Mouse (Mus musculus) lung, adult 18-20 months (tissue): ENCODE measurements around the gene Fam57b.

Source experiments
- DNase-seq, 2 experiments: peaks; one replicate each; pipeline ENCODE4 v3.0.0; 2022; ENCODE audit warnings: mixed read lengths in 2 of 2

Fam57b gene

GRCm38 (mm10) chr7:126799468-126800268 is 2.2 kb downstream of the Fam57b start:
- DNase-seq = no peak

DNA sequence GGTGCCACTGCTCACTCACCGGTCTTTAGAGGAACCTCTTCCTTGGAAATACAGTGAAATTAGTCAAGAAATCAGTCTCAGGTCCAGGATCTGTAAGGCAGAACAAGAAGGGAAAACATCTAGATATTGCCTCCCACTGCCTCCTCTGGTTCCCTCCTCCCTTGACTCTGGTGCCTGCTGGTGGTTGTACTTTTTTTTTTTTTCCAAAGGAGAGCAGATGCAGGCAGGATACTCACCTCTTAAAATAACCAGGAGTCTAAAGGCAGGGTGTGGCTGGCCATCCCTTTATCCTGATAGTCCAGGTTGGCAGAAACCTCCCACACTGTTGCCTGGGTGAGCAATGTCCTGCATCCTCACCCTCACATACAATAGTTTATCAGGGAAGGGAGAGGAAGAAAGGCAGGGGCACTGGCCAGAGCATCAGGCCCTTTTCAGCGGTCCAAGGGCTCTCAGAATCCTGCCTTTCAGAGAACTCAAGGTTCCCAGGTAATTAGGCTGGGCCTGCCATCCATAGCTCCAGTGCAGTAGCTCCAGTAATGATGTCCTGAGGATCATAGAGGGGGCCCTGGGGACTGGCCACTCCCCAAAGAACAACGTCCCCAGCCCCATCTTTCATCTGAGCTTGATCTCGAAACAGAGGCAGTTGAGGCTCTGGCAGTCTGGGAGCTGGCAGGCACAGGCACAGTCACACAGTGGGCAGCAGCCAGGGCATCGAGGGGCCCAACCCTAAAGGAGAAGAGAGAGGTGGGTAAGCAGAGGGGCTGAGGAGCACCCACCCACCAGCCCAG is 3.0 kb downstream of the Fam57b start:
- DNase-seq = no peak

DNA sequence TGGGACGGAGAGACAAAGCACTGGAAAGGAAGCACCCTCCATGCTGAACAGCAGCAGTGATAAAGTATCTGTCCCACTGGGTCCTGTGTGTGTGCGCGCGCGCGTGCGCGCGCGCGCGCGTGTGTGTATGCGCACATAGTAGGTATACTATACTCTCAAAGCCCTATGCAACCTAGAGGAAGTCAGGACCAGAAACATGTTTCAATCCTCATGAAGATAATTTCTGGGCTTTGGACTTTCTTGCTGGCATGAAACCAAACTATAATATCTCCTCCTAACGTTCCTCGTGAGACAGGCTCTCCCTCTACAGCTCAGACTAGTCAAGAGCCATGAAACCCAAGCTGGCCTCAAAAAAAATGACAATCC is 3.6 kb downstream of the Fam57b start:
- DNase-seq = no peak

DNA sequence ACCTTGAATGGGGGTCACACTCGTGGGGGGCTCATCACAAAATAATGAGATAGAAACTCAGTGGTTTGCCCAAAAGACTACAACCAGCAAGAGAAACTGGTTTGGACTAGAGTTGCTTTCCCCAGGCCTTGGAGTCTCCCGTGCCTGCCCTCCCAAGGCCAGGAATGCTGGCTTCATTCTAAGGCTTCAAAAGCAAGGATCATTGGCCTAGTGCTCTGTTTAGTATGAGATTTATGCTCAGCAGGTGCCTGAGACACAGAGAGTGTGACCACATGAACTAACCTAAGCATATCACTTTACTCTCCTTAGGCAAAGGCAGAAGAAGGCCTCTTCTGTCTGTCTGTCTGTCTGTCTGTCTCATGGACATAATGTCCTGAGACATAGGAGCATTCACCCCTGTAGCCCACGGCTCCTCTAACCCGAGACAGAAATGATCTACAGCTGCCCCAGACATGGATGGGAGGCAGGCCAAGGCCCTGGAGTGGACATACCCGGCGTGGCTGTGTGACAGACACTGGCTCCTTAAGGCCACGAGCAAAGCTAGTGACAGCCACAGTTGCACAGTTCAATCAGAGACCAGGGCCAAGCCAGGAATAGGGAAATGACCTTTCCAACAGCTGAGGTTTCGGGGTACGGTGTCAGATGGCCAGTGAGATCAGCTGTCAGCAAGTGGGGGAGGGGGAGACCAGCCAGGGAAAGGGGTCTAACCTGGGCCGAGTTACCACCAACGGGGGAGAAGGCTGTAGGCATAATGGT is 4.8 kb downstream of the Fam57b start:
- DNase-seq = no peak

DNA sequence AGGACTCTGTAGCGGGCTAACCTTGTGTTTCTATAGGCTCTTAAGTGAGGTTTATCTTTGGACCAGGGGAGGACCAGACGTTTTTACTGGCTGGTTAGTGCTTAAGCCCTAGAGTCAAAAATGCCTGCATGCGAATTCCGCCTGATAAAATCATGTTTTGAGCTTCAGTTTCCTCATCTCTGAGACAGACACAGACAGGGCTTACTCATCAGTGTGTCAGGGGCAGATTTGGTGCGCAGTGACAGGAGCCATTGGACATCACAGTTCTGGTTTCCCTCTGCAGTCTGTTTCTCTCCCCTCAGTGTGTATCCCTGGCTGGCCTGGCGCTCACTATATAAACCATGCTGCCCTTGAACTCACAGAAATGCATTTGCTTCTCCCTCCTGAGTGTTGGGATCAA is 5.7 kb downstream of the Fam57b start:
- no peak for DNase-seq

GRCm38 (mm10) chr7:126803751-126804150 is 6.3 kb downstream of the Fam57b start:
- DNase-seq = no peak

GRCm38 (mm10) chr7:126806956-126807355 is 9.5 kb downstream of the Fam57b start:
- DNase-seq = peak; percentile 82 to 88

DNA sequence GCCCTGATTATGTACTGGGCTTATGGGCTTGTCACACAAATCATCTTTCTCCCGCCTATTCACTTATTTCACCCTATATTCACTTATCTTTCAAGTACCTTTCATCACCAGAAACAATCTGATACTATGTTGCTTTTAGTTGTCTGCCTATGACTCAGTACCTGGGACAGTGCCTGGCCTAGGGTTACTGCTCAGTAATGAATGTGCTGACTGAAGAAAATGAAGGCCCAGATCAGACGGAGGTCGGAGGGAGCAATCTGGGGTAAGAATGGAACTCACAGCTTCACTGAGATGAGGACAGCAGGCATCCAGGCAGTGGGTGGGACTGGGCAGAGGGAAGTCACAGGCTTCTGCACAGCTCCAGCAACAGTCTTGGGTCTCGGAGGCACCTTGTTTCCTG is 9.9 kb downstream of the Fam57b start:
- no peak for DNase-seq

DNA sequence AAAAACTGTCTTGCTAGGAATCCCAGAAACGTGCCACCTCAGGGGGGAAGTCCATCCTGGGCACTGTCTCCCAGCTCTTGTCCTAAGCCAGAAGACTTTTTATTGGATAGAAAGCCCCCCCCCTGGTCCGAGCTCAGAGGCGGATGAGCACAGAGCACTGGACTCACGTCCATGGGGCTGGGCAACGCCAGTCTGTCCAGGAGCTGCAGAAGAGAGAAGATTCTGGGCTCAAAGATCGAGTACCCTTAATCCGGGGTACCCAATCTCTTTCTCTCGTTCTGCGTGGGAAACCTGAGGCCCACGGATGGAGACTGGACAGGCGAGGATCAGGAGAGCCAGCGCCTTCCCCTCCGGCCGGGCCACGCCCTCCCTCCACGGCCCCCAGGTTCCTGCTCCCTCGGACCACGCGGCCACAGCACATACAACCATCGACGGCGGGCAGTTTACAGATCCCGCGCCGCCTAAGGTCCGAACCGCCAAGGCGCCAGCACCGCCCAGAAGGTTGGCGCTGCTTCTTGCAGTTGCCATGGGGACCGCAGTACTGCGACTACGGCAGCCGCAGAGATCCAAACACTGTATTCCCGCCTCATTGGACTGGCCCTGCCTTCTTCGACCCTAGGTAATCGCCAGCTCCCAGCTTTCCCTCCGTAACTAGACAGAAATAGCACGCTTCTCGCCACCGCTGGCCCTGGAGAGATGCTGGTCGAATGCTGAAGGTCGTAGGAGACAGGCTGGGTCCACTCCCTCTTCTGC is 11.4 kb downstream of the Fam57b start:
- peak; percentile 89 to 91 for DNase-seq

DNA sequence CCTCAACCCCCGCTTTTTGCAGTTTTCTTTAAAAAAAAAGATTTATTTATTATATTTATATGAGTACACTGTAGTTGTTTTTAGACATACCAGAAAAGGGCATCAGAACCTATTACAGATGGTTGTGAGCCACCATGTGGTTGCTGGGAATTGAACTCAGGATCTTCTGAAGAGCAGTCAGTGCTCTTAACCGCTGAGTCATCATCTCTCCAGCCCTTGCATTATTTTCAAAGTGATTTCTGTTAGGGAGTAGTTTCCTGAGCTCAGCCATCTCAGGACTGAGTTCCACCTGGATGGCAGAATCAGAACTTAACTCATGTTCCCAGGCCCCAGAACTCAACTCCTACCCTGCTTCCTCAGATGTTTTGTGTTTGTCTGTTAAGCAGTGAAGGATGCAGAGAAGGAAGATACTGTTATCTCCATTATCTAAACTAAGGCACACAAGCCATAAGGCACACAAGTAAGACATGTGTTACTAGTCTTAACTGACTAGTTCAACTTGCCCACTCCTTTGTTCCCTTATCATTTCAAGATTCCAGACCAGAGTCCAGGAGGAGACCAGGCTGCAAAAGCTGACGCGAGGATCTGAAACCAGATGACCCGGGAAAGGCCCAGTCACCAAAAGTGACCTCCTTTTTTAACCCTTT is 12.4 kb downstream of the Fam57b start:
- no peak for DNase-seq

DNA sequence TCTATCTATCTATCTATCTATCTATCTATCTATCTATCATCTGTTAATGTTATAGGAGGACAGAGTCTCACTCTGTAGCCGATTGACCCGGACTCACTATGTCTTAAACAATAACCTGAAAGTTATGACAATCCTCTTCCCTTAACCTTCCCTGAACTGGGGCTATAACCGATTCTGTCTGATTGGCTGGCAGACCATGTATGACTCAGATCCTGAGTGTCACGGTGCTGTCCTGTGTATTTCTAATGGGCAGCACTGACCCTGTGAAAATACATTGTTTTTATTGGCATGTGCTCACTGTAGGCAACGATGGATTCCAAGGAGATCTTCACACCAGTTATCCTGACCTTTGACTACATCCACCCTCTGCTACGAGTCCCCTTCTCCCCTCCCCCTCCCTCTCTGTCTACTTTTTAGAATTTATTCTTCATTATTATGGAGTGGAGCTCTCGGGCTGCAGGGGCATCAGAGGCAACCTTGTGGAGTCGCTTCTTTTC is 18.3 kb downstream of the Fam57b start:
- no peak for DNase-seq

- peak in 1 of 2 experiments; percentile 27 for DNase-seq
Measured at GRCm38 (mm10) chr7:126816494-126816893, 19.0 kb downstream of the Fam57b start.

DNA sequence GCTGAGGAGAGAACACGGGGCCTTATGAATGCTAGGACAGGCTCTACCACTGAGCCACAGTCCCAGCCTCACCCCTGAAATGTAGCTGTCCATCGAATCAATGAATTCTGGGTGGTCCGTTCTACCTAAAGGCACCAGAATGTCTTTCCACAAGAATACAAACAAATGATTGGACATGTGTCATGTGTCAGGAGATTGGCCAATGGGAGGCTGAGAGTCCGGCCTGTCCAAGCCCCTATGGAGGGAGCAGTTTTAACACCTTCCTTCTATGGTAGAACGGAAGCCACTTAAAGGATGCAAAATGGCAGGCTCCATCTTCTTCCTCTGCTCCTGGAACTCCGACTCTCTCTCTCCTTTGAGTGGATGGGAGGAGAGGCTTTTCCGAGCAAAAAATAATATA is 20.1 kb downstream of the Fam57b start:
- DNase-seq = no peak

DNA sequence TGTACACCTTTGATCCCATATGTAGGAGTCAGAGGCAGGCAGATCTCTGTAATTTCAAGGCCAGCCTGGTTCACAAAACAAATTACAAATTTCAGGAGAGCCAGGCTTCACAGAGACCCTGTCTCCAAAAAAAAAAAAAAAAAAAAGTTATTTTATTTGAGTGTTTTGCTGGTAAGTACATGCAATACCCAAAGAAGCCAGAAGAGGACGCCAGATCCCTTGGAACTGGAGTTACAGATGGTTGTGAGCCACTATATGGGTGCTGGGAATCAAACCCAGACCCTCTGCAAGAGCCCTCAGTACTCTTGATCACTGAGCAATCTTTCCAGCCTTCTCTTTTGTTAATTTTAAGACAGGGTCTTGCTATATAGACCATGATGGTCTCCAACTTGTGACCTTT is 21.4 kb downstream of the Fam57b start:
- DNase-seq = no peak

DNA sequence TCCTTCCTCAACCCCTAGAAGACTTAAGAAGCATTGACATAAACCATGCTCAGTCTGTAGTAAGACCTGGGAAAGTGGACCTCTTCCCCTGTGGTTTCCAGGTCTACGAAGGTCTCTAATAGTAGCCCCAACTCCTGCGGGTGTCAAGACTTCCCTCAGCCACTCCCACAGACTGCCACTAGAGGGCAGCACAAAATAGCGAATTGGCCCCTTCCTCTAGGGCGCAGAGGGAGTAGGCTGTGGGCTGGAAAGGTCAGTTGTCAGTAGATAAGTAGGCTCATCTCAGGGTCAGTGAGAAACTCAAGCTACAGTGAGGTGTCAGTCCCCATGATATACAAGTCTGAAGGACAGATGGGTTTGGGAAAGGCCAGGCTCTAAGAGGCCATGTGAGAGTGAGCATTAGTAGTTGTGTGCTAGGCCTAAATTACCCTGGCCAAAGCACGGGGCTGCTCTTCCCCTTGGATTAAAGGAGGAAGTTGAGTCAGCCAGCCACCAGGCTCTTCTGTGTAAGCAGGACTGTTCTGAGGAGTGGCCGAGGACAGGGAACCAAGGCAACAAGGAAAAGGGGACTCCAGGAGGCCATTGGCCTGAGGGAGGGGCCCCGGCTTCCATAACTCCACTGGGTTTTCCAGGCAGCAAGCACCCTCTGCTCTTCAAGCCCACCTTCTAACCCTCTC is 24.5 kb downstream of the Fam57b start:
- DNase-seq = peak; percentile 78 to 84

GRCm38 (mm10) chr7:126822741-126823140 is 25.3 kb downstream of the Fam57b start:
- DNase-seq = peak; percentile 47 to 52

GRCm38 (mm10) chr7:126823202-126823711 is 25.8 kb downstream of the Fam57b start:
- DNase-seq = no peak

DNA sequence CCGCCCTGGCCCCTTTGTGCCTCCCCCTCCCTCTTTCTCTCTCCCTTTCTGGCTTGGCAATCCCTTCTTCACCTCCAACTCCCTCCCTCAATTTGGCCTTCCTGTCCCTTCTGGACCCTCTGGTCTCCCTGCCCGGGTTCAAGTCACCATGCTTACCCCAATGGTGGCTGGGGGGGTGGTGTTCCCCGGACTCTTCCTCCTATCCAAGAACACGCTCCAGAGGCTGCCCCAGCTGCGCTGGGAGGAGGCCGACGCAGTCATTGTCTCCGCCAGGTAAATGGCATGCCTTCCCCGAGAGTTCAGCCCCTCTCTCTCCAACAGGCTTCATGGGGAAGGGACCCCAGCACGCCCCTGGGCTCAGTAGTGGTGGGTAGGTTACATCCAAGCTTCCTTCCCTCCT is 26.5 kb downstream of the Fam57b start:
- DNase-seq = no peak

DNA sequence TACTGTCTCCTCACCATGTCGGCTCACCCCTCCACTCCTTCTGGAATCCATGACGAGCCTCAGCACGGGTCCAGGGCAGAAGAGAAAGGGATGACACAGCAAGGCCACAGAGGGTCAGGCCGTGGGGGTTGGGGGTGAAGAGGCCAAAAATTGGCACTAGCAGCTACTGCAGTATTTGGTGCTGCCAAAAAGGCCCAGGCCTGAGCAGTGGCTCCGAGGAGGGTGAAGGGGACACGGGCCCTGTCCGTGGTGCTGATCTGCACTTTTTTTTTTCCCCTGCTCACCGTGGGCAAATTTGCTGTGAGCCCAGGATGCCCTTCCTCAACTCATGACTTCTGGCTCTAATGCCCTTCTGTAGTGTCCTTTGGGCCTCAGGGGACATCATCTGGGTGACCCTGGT is 27.9 kb downstream of the Fam57b start:
- DNase-seq = no peak

DNA sequence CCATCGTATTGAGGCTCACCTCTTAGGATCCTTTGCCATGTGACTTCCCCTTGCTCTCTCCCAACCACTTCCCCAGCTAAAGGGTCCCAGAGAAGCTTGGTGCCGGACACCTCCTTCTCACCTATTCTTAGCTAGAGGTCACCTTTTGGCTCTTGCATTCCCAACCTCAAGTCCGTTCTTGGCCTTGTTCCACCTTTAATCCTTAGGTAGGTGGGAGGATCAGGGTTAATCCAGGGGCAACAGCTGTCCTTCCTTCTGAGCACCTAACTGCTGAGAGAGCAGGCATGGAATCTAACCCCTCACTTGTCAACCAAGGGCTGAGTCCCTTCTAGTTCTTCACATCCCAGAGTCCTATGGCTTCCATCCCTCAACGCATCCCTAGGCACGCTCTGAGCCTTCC is 28.5 kb downstream of the Fam57b start:
- no peak for DNase-seq

- DNase-seq = no peak
Measured at GRCm38 (mm10) chr7:126831539-126831938, 34.1 kb downstream of the Fam57b start, which contains the start of gene 4930451I11Rik. Gene 4930451I11Rik (minus strand): TSS chr7:126831639.
